Mouse (Mus musculus) macrophage (primary cell): ENCODE data around the gene Klf8. TPM values are rescaled to one million over a fixed set of nuclear protein-coding genes. Genes with fewer than 3 reads are reported as not detected.

ENCODE experiments used
- H3K27ac ChIP-seq: fragments of 350-480 bp; formaldehyde crosslinking; 2 replicates; pipeline ENCODE4 v1.9.0; 2021
- H3K36me3 ChIP-seq: fragments of 350-480 bp; formaldehyde crosslinking; 2 replicates; pipeline ENCODE4 v1.9.0; 2021; ENCODE audit errors: inconsistent target
- H3K4me3 ChIP-seq: fragments of 350-480 bp; formaldehyde crosslinking; 2 replicates; pipeline ENCODE4 v1.9.0; 2021; ENCODE audit errors: inconsistent target
- H3K79me2 ChIP-seq: fragments of 350-480 bp; formaldehyde crosslinking; 2 replicates; pipeline ENCODE4 v1.9.0; 2021; ENCODE audit errors: inconsistent target
- WGBS: methylation state at CpG from one replicate; pipeline ENCODE4 v1.1.7; 2026; ENCODE audit warnings: inconsistent platforms; ENCODE audit not compliant: missing documents; 5-methylcytosine and 5-hydroxymethylcytosine counted together
- polyA plus RNA-seq: library from polyadenylated mRNA; stranded (reverse); fragments of 250-400 nt; gene quantifications from 3 replicates; pipeline ENCODE4 v1.2.4, GENCODE M21; 2018; ENCODE audit warnings: inconsistent platforms

Klf8 gene
- polyA plus RNA-seq, 1 experiment from 2014 or later, result 0.67 TPM

DNA sequence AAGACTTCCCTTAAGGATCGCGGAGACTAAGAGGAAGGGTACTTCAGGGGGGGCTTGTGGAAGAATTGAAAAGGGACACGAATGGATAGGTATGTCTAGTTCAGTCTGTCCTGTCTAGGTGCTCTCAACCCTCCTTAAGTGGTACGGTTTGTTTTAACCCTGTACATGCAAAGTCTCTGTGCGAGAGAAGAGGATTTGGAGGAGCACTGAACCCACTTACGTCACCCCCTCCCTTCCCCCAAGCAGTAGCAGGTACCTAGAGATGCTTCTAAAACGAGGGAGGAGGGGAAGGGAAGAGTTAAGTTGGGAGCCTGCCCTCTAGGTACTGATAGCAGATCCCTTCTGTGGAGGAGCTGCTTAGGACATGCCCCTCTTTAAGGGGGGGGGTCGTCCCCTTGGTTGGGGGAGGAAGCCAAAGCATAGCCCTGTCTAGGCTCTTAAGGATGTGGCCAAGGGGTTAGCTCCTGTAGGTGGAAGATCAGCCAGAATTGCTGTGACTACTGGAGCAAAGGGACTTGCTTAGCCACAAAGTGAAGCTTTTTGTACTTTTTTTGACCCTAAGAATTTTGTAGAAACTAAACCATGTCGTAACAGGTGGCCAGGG lies 123.5 kb downstream of the Klf8 start:
- peak overlapping the region; percentile 39 for H3K4me3 ChIP-seq
- WGBS, result 30% methylated on average over 8 of the region's 9 CpGs
- no peaks in the 10 kb centered on the region for H3K79me2 ChIP-seq
- H3K27ac ChIP-seq, result no peak overlapping the region
- H3K36me3 ChIP-seq, result no peaks in the 10 kb centered on the region

GRCm38 (mm10) chrX:153366754-153367153 lies 129.5 kb downstream of the Klf8 start:
- no peak overlapping the region for H3K4me3 ChIP-seq
- H3K27ac ChIP-seq, result no peak overlapping the region
- no peaks in the 10 kb centered on the region for H3K36me3 ChIP-seq
- 28% methylated on average over 4 of the region's 5 CpGs for WGBS
- H3K79me2 ChIP-seq, result no peaks in the 10 kb centered on the region

DNA sequence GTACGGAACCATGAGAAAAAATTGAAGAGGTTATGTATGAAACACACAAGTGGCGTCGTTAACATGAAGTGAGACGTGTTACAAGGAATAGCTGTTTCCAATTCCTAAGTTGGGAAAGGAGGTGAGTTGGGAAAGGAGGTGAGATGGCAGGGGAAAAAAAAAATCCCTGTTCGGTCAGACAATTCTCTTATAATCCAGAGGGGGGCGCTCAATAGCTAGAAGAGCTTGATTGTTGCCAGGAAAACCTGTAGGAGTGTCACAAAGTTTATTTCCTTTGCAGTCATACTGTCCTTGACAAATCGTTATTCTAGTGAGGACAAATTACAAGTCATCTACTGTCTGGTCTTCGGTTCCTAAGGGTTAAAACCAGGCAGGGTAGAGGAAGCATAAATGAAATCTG lies 132.5 kb downstream of the Klf8 start:
- H3K4me3 ChIP-seq, result no peak overlapping the region
- no peak overlapping the region for H3K27ac ChIP-seq
- H3K36me3 ChIP-seq, result no peaks in the 10 kb centered on the region
- H3K79me2 ChIP-seq, result no peaks in the 10 kb centered on the region
- WGBS, result 42% methylated on average over 8 of the region's 8 CpGs

DNA sequence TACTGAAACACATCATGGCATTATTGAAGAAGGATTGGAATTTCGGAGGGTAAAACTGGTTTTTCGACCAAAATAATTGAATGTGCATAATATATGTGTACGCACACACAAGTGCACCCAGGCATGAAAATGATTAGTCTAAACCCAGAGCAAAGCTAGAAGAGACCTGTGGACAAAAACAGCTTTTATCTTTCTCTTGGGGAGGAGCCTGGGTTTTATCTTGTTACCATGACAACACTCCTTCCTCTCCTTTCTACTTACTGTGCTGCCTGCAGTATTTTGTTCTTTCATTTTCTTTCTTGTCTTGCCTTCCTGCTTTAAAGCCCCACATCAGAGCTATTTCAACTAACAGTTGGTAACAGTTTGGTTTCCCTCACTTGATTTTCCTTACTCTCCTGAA lies 137.8 kb downstream of the Klf8 start:
- H3K27ac ChIP-seq, result no peak overlapping the region
- no peaks in the 10 kb centered on the region for H3K79me2 ChIP-seq
- no peak overlapping the region for H3K4me3 ChIP-seq
- whole genome bisulfite sequencing, result 94% methylated on average over 3 of the region's 3 CpGs
- no peaks in the 10 kb centered on the region for H3K36me3 ChIP-seq

DNA sequence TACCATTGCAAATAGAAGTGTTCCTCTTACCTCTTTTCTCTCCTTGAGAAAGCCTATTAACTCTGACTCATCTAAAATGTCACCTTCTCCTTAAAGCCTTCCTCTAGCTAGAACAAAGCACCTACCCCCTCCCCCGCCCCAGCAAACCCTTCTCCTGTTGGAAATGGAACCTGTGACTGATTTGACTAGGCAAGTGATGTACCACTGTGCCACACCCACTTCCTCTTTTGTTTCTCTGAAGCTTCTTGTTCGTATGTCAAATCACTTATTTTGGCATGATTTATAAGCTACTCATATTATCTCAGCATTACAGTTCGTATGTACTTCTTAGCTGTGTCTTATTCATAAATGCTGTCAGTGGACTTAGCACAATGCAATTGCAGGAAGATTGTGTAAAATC lies 144.5 kb downstream of the Klf8 start:
- Histone ChIP-seq H3K27ac (no peak overlapping the region), H3K4me3 (no peak overlapping the region), H3K79me2 (no peaks in the 10 kb centered on the region), H3K36me3 (no peaks in the 10 kb centered on the region)
- WGBS, result 61% methylated on average over 3 of the region's 3 CpGs

DNA sequence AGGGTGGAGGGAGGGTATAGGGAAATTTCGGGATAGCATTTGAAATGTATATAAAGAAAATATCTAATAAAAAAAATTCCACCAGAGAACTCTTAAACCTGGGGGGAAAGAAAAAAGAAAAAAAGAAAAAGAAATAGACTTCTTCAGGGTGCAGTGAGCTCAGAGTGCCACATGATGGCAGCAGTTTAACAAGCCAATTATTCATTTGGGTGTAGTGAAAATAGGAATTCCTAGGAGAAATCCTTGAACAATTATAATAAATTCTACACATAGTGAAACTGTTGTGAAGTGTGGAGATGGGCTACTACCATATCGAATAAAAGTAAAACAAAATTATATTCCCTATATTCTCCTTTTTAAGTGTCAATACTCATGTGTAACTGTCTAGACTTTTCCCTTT lies 152.0 kb downstream of the Klf8 start:
- Histone ChIP-seq H3K79me2 (no peaks in the 10 kb centered on the region), H3K27ac (no peak overlapping the region), H3K36me3 (no peaks in the 10 kb centered on the region), H3K4me3 (no peak overlapping the region)
- no CpG with 5 or more reads among the region's 2 CpGs for WGBS

- no peaks in the 10 kb centered on the region for H3K36me3 ChIP-seq
- 90% methylated on average over 5 of the region's 5 CpGs for WGBS
- H3K27ac ChIP-seq, result no peak overlapping the region
- no peaks in the 10 kb centered on the region for H3K79me2 ChIP-seq
- no peak overlapping the region for H3K4me3 ChIP-seq
Observed at GRCm38 (mm10) chrX:153417067-153417466, 179.8 kb downstream of the Klf8 start.

GRCm38 (mm10) chrX:153433659-153434293 lies 196.5 kb downstream of the Klf8 start:
- H3K4me3 ChIP-seq, result no peak overlapping the region
- H3K27ac ChIP-seq, result no peak overlapping the region
- WGBS, result 78% methylated on average over 5 of the region's 5 CpGs
- H3K79me2 ChIP-seq, result no peaks in the 10 kb centered on the region
- no peaks in the 10 kb centered on the region for H3K36me3 ChIP-seq

DNA sequence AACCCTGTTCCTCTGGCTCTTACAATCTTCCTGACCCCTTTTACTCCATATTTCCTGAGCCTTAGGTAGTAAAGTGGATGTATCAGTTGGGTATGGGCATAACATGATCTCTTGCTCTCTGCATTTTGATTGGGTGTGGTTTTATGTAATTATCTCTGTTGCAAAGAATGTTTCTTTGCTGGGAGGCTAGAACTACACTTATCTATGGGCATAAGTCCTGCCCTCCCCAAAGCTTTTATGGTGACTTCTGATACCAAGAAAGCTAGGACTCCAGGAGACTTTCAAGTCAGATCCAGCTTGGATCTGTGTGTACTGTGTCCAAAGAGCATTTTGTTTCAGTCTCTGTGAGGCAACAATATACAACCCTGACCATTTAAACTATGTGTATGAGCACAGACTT lies 202.3 kb downstream of the Klf8 start:
- H3K36me3 ChIP-seq, result no peaks in the 10 kb centered on the region
- no peak overlapping the region for H3K4me3 ChIP-seq
- H3K79me2 ChIP-seq, result no peaks in the 10 kb centered on the region
- H3K27ac ChIP-seq, result no peak overlapping the region

GRCm38 (mm10) chrX:153440018-153440417 lies 202.8 kb downstream of the Klf8 start:
- WGBS, result 89% methylated on average over 2 of the region's 3 CpGs
- Histone ChIP-seq H3K36me3 (no peaks in the 10 kb centered on the region), H3K27ac (no peak overlapping the region), H3K79me2 (no peaks in the 10 kb centered on the region), H3K4me3 (no peak overlapping the region)

Other genes with a start within 250 kb of the Klf8 start
- not detected in 3 replicates for gene Usp51, start 231.0 kb upstream of the Klf8 start, polyA plus RNA-seq
- 0.21 to 0.67 TPM (median 0.33 TPM) in 3 replicates for gene Mageh1, start 199.9 kb upstream of the Klf8 start, polyA plus RNA-seq
- gene Foxr2, start 118.7 kb upstream of the Klf8 start, polyA plus RNA-seq, result not detected in 3 replicates
- gene Rragb, start 97.5 kb upstream of the Klf8 start, polyA plus RNA-seq, result 0.21 to 0.91 TPM (median 0.44 TPM) in 3 replicates